Mouse (Mus musculus): ENCODE results near the gene Gm13697. TPM values are rescaled to one million over a fixed set of nuclear protein-coding genes. Genes with fewer than 3 reads are reported as not detected.

Gene Gm13697
- polyA plus RNA-seq, 1 experiment from 2014 or later, result not detected

DNA sequence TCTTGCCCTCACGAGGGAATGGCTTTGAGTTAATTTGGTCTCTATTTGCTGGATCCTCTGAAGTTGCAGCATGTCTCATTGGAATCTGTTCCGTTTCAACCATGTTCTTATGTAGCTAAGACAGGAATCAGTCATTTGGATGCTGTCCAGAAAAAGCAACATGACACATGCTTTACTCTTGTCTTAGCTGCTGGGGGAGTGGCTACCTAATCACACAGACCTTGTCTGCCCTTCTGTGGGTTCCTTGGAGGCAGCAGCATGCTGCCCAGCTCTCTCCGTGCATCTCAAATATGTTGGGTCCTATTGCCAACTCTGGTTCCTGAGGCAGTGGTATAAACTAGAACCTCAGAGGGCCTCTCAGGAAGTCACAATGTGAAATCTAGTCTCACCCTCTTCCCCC lies 33.8 kb downstream of the Gm13697 start:
- H3K9me3 ChIP-seq (ENCODE audit: low read length), result no peaks in the 10 kb centered on the region
- TF ChIP-seq CTCF (IDR thresholded peaks at IDR 0.05; ENCODE audit: low read depth), result no peak
- H3K4me2 ChIP-seq (ENCODE audit: low read depth, low read length), result no peak overlapping the region
- no peak overlapping the region for H3K4me3 ChIP-seq (ENCODE audit: low read depth, low read length)
- 42% methylated on average over 3 of the region's 3 CpGs for WGBS (ENCODE audit: insufficient replicate concordance)
- peaks cover 9% of the 10 kb centered on the region; the same call in 1 of the 2 replicates for H3K4me1 ChIP-seq (ENCODE audit: insufficient read depth)
- no peaks in the 10 kb centered on the region for H3K27me3 ChIP-seq (ENCODE audit: insufficient read depth, low read length)
- H3K9ac ChIP-seq (replicated peaks), result no peak overlapping the region
- H3K27ac ChIP-seq (ENCODE audit: low read depth), result no peak overlapping the region
- DNase-seq (no peak), ATAC-seq (0 out of 2 replicates have a peak, but pooled peaks have one; percentile 19)
- no peaks in the 10 kb centered on the region for H3K36me3 ChIP-seq (replicated peaks; ENCODE audit: insufficient read depth, low read length)

DNA sequence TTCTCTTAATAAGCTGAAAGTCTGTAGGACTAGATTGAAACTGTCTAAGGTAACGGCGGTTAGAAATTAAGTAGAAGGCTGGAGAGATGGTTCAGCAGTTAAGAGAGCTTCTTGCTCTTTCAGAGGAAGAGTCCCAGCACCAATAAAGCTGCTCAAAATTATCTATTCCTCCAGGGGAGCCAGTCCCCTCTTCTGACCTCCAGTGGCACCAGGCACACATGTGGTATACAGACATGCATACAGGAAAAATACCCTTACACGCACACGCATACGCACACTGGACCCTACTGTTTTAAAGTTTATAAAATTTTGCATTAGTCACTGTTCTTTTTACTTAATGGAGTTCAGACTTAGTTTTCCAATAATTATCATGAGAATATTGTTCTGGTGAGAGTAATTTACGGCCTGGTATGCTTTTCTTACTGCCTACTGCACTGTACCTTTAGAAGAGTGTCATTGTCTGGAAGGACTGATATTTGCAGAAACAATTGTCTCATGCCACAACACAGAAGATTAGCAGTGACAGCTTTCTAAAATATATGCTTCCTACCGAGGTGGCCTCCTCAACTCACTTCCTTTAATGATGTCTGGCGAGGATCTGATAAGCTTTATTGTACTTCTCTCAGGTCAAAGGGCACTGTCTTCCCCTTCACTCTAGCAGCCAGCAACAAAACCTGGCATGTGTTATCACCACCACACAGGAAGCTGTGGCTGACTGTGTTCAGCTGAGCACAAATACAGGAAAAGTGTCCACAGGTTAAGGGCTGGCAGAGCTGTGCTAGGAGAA lies 35.2 kb downstream of the Gm13697 start:
- no peak overlapping the region for H3K4me3 ChIP-seq (ENCODE audit: low read depth, low read length)
- ATAC-seq, result peak; percentile 47
- no peak overlapping the region for H3K4me2 ChIP-seq (ENCODE audit: low read depth, low read length)
- H3K9ac ChIP-seq (replicated peaks), result no peak overlapping the region
- TF ChIP-seq CTCF (IDR thresholded peaks at IDR 0.05; ENCODE audit: low read depth) (no peak), EP300 (IDR thresholded peaks at IDR 0.05; ENCODE audit: low read depth) (peak; percentile 24; the same call in 1 of the 2 replicates)
- no peaks in the 10 kb centered on the region for H3K27me3 ChIP-seq (ENCODE audit: insufficient read depth, low read length)
- no peaks in the 10 kb centered on the region for H3K9me3 ChIP-seq (ENCODE audit: low read length)
- no peak for DNase-seq
- H3K27ac ChIP-seq (ENCODE audit: low read depth), result no peak overlapping the region
- peaks cover 9% of the 10 kb centered on the region; the same call in 1 of the 2 replicates for H3K4me1 ChIP-seq (ENCODE audit: insufficient read depth)
- no peaks in the 10 kb centered on the region for H3K36me3 ChIP-seq (replicated peaks; ENCODE audit: insufficient read depth, low read length)
- WGBS (ENCODE audit: insufficient replicate concordance), result 32% methylated on average over 8 of the region's 8 CpGs

- peaks cover 9% of the 10 kb centered on the region; the same call in 1 of the 2 replicates for H3K4me1 ChIP-seq (ENCODE audit: insufficient read depth)
- H3K4me3 ChIP-seq (ENCODE audit: low read depth, low read length), result no peak overlapping the region
- no peaks in the 10 kb centered on the region for H3K27me3 ChIP-seq (ENCODE audit: insufficient read depth, low read length)
- H3K9ac ChIP-seq (replicated peaks), result no peak overlapping the region
- no peaks in the 10 kb centered on the region for H3K9me3 ChIP-seq (ENCODE audit: low read length)
- H3K36me3 ChIP-seq (replicated peaks; ENCODE audit: insufficient read depth, low read length), result no peaks in the 10 kb centered on the region
- 61% methylated on average over 2 of the region's 2 CpGs for WGBS (ENCODE audit: insufficient replicate concordance)
- H3K27ac ChIP-seq (ENCODE audit: low read depth), result no peak overlapping the region
- no peak overlapping the region for H3K4me2 ChIP-seq (ENCODE audit: low read depth, low read length)
- TF ChIP-seq EP300 (IDR thresholded peaks at IDR 0.05; ENCODE audit: low read depth), result no peak
- no peak for TF ChIP-seq CTCF (IDR thresholded peaks at IDR 0.05; ENCODE audit: low read depth)
- DNase-seq, result no peak
- ATAC-seq, result no peak
Observed at GRCm38 (mm10) chr2:84021930-84022329, 37.4 kb downstream of the Gm13697 start.

GRCm38 (mm10) chr2:84022905-84023304 lies 38.4 kb downstream of the Gm13697 start:
- H3K9me3 ChIP-seq (ENCODE audit: low read length), result no peaks in the 10 kb centered on the region
- TF ChIP-seq CTCF (IDR thresholded peaks at IDR 0.05; ENCODE audit: low read depth), result no peak
- TF ChIP-seq EP300 (IDR thresholded peaks at IDR 0.05; ENCODE audit: low read depth), result no peak
- H3K4me3 ChIP-seq (ENCODE audit: low read depth, low read length), result no peak overlapping the region
- H3K9ac ChIP-seq (replicated peaks), result no peak overlapping the region
- H3K27ac ChIP-seq (ENCODE audit: low read depth), result no peak overlapping the region
- no peak for DNase-seq
- WGBS (ENCODE audit: insufficient replicate concordance), result 75% methylated on average over 2 of the region's 2 CpGs
- no peaks in the 10 kb centered on the region for H3K36me3 ChIP-seq (replicated peaks; ENCODE audit: insufficient read depth, low read length)
- no peaks in the 10 kb centered on the region for H3K27me3 ChIP-seq (ENCODE audit: insufficient read depth, low read length)
- H3K4me2 ChIP-seq (ENCODE audit: low read depth, low read length), result no peak overlapping the region
- ATAC-seq, result no peak
- H3K4me1 ChIP-seq (ENCODE audit: insufficient read depth), result peaks cover 9% of the 10 kb centered on the region; the same call in 1 of the 2 replicates

DNA sequence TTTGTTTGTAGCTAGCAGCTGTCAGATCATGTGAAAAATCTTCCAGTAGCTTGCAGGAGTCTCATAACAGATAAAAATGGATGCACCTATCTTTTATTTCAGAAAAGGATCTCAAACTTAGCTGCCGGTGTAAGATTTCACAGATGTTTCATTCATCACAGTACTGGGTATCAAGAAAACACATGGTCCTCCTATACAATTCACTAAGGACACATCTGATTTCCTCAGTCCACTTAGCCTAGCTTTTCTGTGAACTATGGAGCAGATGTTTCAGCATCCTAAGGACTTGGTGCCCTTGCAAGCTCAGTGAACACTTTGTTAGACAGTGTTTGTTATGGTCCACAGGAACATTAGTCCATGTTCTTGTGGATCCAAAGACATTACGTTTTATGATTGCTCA lies 38.8 kb downstream of the Gm13697 start:
- Histone ChIP-seq H3K36me3 (replicated peaks; ENCODE audit: insufficient read depth, low read length) (no peaks in the 10 kb centered on the region), H3K9ac (replicated peaks) (no peak overlapping the region), H3K27me3 (ENCODE audit: insufficient read depth, low read length) (no peaks in the 10 kb centered on the region), H3K9me3 (ENCODE audit: low read length) (no peaks in the 10 kb centered on the region), H3K4me3 (ENCODE audit: low read depth, low read length) (no peak overlapping the region), H3K27ac (ENCODE audit: low read depth) (no peak overlapping the region), H3K4me2 (ENCODE audit: low read depth, low read length) (no peak overlapping the region), H3K4me1 (ENCODE audit: insufficient read depth) (peaks cover 5% of the 10 kb centered on the region; the same call in 1 of the 2 replicates)
- 83% methylated on average over 2 of the region's 2 CpGs for WGBS (ENCODE audit: insufficient replicate concordance)
- TF ChIP-seq CTCF (IDR thresholded peaks at IDR 0.05; ENCODE audit: low read depth), result no peak
- no peak for DNase-seq
- no peak for ATAC-seq

DNA sequence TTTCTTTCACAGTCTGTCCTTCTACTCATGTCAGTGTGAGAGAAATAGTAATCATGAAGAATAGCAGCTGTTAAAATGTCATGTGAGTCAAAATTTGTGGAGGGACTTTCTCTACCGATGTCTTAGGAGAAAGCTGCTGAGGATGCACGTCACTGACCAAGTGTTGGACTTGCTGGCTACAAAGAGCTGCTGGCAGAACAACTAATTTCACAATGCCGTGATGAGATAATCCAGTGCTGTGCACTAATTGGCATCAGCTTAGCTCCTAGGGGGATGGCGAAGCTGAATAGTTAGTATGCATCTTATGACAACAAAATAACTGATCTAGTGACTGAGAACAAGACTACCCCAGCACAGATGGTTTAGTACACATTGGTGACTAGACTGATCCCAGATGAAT lies 40.7 kb downstream of the Gm13697 start:
- WGBS (ENCODE audit: insufficient replicate concordance), result 77% methylated on average over 4 of the region's 4 CpGs
- Histone ChIP-seq H3K9me3 (ENCODE audit: low read length) (no peaks in the 10 kb centered on the region), H3K4me1 (ENCODE audit: insufficient read depth) (0 out of 2 replicates have a peak, but pooled peaks cover 3% of the 10 kb centered on the region), H3K36me3 (replicated peaks; ENCODE audit: insufficient read depth, low read length) (no peaks in the 10 kb centered on the region), H3K9ac (replicated peaks) (no peak overlapping the region), H3K4me3 (ENCODE audit: low read depth, low read length) (no peak overlapping the region), H3K4me2 (ENCODE audit: low read depth, low read length) (no peak overlapping the region), H3K27ac (ENCODE audit: low read depth) (no peak overlapping the region), H3K27me3 (ENCODE audit: insufficient read depth, low read length) (no peaks in the 10 kb centered on the region)
- DNase-seq, result no peak
- ATAC-seq, result no peak
- TF ChIP-seq EP300 (IDR thresholded peaks at IDR 0.05; ENCODE audit: low read depth) (no peak), CTCF (IDR thresholded peaks at IDR 0.05; ENCODE audit: low read depth) (no peak)
